Mouse (Mus musculus) ES-E14 (cell line): ENCODE results near the gene Tmem131. TPM values are rescaled to one million over a fixed set of nuclear protein-coding genes. Genes with fewer than 3 reads are reported as not detected.

Experiments used
- DNase-seq: peaks from one replicate; pipeline ENCODE4 v3.0.0-alpha.2; 2013; ENCODE audit warnings: low read depth, low spot score
- H3K27ac ChIP-seq: 2 replicates; pipeline ENCODE4 v1.5.1; 2012; ENCODE audit warnings: low read depth, mild to moderate bottlenecking, low read length, moderate library complexity, mixed read lengths; ENCODE audit not compliant: poor library complexity, insufficient read depth, severe bottlenecking
- H3K36me3 ChIP-seq: 2 replicates; pipeline ENCODE4 v1.6.1; 2012; ENCODE audit warnings: mild to moderate bottlenecking, low read length, moderate library complexity, mixed read lengths; ENCODE audit not compliant: control insufficient read depth, poor library complexity, insufficient read depth, severe bottlenecking
- H3K4me1 ChIP-seq, 2 experiments: fragments of 150-350 bp in 1 of 2; sonication (generic) in 1 of 2; 2 replicates each; pipeline ENCODE4 v1.6.1; 2012; ENCODE audit warnings: low read length in 2 of 2, mild to moderate bottlenecking in 1 of 2, mixed read lengths in 1 of 2; ENCODE audit not compliant: control insufficient read depth in 2 of 2, insufficient read depth in 2 of 2, poor library complexity in 1 of 2
- H3K4me3 ChIP-seq, 2 experiments: fragments of 150-350 bp in 1 of 2; sonication (generic) in 1 of 2; 2 replicates each; pipeline ENCODE4 v1.5.1; 2012; ENCODE audit warnings: low read length in 2 of 2, low read depth in 1 of 2, mild to moderate bottlenecking in 1 of 2, mixed read lengths in 1 of 2; ENCODE audit not compliant: insufficient read depth in 1 of 2, poor library complexity in 1 of 2, severe bottlenecking in 1 of 2
- H3K9ac ChIP-seq: 2 replicates; pipeline ENCODE4 v1.6.1; 2012; ENCODE audit warnings: low read depth, mild to moderate bottlenecking, low read length, mixed read lengths; ENCODE audit not compliant: poor library complexity, insufficient read depth, severe bottlenecking
- H3K9me3 ChIP-seq: fragments of 150-350 bp; sonication (generic); 2 replicates; pipeline ENCODE4 v1.6.1; 2012; ENCODE audit warnings: low read depth, mild to moderate bottlenecking, low read length; ENCODE audit not compliant: control insufficient read depth, insufficient read depth
- CHD2 ChIP-seq: IDR thresholded peaks from 2 replicates; pipeline ENCODE4 v1.6.1; 2014; ENCODE audit warnings: mild to moderate bottlenecking, low read depth, low read length, inconsistent platforms
- HCFC1 ChIP-seq: IDR thresholded peaks from 2 replicates; pipeline ENCODE4 v1.6.1; 2012; ENCODE audit warnings: low read length, inconsistent platforms, borderline replicate concordance; ENCODE audit not compliant: insufficient read depth
- MAFK ChIP-seq: IDR thresholded peaks from 2 replicates; pipeline ENCODE4 v1.6.1; 2014; ENCODE audit warnings: mild to moderate bottlenecking, low read depth, low read length, inconsistent platforms; ENCODE audit not compliant: insufficient read depth
- ZC3H11A ChIP-seq: IDR thresholded peaks from 2 replicates; pipeline ENCODE4 v1.6.1; 2012; ENCODE audit warnings: low read depth, mild to moderate bottlenecking, inconsistent platforms, low read length, borderline replicate concordance
- ZNF384 ChIP-seq: IDR thresholded peaks from 2 replicates; pipeline ENCODE4 v1.6.1; 2012; ENCODE audit warnings: low read depth, low read length, inconsistent platforms
- in situ Hi-C, 2 experiments: fragments of 600-800 bp; cut with MboI; formaldehyde crosslinking; loops; one replicate each; pipeline ENCODE4 v1.15.1; 2025; ENCODE audit warnings: low sequenced_read_pairs in 2 of 2, inconsistent platforms in 1 of 2; ENCODE audit not compliant: unreplicated experiment in 2 of 2
- total RNA-seq: library from RNA; depleted of rRNA; stranded (reverse); fragments of 300-350 nt; gene quantifications from 2 replicates; pipeline ENCODE4 v1.2.3, GENCODE M21; 2012

Tmem131 gene
- total RNA-seq, 1 experiment = 73.1 TPM

GRCm38 (mm10) chr1:36814271-36814903 is 129.1 kb downstream of the Tmem131 start:
- peaks cover 61% of the 10 kb centered on the region for H3K36me3 ChIP-seq
- in situ Hi-C loops = no loop called here
- no peak for DNase-seq

GRCm38 (mm10) chr1:36813415-36813814 is 130.1 kb downstream of the Tmem131 start:
- H3K27ac ChIP-seq = no peak overlapping the region
- TF ChIP-seq CHD2 (no peak), MAFK (no peak), ZC3H11A (no peak), HCFC1 (no peak), ZNF384 (no peak)
- H3K9ac ChIP-seq = no peak overlapping the region
- H3K4me1 ChIP-seq = peaks cover 0 to 3% of the 10 kb centered on the region in 2 experiments; a peak in 3 of 4 replicates
- in situ Hi-C loops = no loop called here
- peaks cover 62% of the 10 kb centered on the region for H3K36me3 ChIP-seq
- no peak for DNase-seq
- H3K9me3 ChIP-seq = no peaks in the 10 kb centered on the region
- no peak overlapping the region for H3K4me3 ChIP-seq

More at GRCm38 (mm10) chr1:36814271-36814903, 129.1 kb downstream of the Tmem131 start:
- Histone ChIP-seq H3K9ac (no peak overlapping the region), H3K27ac (no peak overlapping the region), H3K4me1 (peaks cover 0 to 3% of the 10 kb centered on the region in 2 experiments; a peak in 3 of 4 replicates), H3K4me3 (no peak overlapping the region), H3K9me3 (no peaks in the 10 kb centered on the region)
- TF ChIP-seq CHD2 (no peak), ZC3H11A (no peak), HCFC1 (no peak), MAFK (no peak), ZNF384 (no peak)

- in situ Hi-C loops = no loop called here
- H3K4me3 ChIP-seq = no peak overlapping the region
- H3K36me3 ChIP-seq = peaks cover 66% of the 10 kb centered on the region
- no peak for DNase-seq
- peaks cover 0 to 3% of the 10 kb centered on the region in 2 experiments; a peak in 3 of 4 replicates for H3K4me1 ChIP-seq
- H3K9ac ChIP-seq = no peak overlapping the region
- H3K9me3 ChIP-seq = no peaks in the 10 kb centered on the region
- TF ChIP-seq HCFC1 (no peak), ZNF384 (no peak), MAFK (no peak), CHD2 (no peak), ZC3H11A (no peak)
- no peak overlapping the region for H3K27ac ChIP-seq
These were observed 131.7 kb downstream of the Tmem131 start for GRCm38 (mm10) chr1:36811806-36812205.

GRCm38 (mm10) chr1:36807782-36808565 is 135.5 kb downstream of the Tmem131 start:
- peaks cover 76% of the 10 kb centered on the region for H3K36me3 ChIP-seq
- H3K9ac ChIP-seq = no peak overlapping the region
- TF ChIP-seq ZC3H11A = no peak
- TF ChIP-seq CHD2 = no peak
- TF ChIP-seq HCFC1 = no peak
- TF ChIP-seq ZNF384 = no peak
- TF ChIP-seq MAFK = no peak
- H3K4me1 ChIP-seq = peaks cover 9 to 17% of the 10 kb centered on the region in 2 experiments
- no peak overlapping the region for H3K27ac ChIP-seq
- H3K4me3 ChIP-seq = no peak overlapping the region
- in situ Hi-C loops = no loop called here
- no peaks in the 10 kb centered on the region for H3K9me3 ChIP-seq
- DNase-seq = no peak
